Mouse (Mus musculus) midbrain, embryonic 11.5 days (tissue): ENCODE results near the gene Arhgap1. TPM values are rescaled to one million over a fixed set of nuclear protein-coding genes. Genes with fewer than 3 reads are reported as not detected.
"Not testable (repeated sequence)": the region's sequence is repeated elsewhere in the genome, so short reads cannot be mapped to it uniquely, and the experiment has no call there.

Experiments
- ATAC-seq: fragments of 200-750 bp; cut with Nextera tagmentation; 2 replicates; pipeline ENCODE4 v1.8.0; 2017; ENCODE audit warnings: moderate TSS enrichment, moderate library complexity; ENCODE audit not compliant: low FRiP score
- DNase-seq: peaks from one replicate; pipeline ENCODE4 v3.0.0; 2015; ENCODE audit warnings: low spot score; ENCODE audit errors: missing footprints
- H3K27ac ChIP-seq: fragments of 300-500 bp; sonication (generic); 2 replicates; pipeline ENCODE4 v1.5.1; 2014; ENCODE audit warnings: low read depth, low read length
- H3K27me3 ChIP-seq: fragments of 300-500 bp; sonication (generic); 2 replicates; pipeline ENCODE4 v1.6.1; 2014; ENCODE audit warnings: mild to moderate bottlenecking, low read length, moderate library complexity, mixed read lengths; ENCODE audit not compliant: control insufficient read depth, insufficient read depth
- H3K36me3 ChIP-seq: fragments of 300-500 bp; sonication (generic); 2 replicates; pipeline ENCODE4 v1.6.1; 2014; ENCODE audit warnings: mild to moderate bottlenecking, low read length, moderate library complexity, mixed read lengths; ENCODE audit not compliant: control insufficient read depth, insufficient read depth
- H3K4me1 ChIP-seq: fragments of 300-500 bp; sonication (generic); 2 replicates; pipeline ENCODE4 v1.6.1; 2014; ENCODE audit warnings: low read length; ENCODE audit not compliant: control insufficient read depth, insufficient read depth
- H3K4me2 ChIP-seq: fragments of 300-500 bp; sonication (generic); 2 replicates; pipeline ENCODE4 v1.6.1; 2014; ENCODE audit warnings: mild to moderate bottlenecking, moderate library complexity
- H3K4me3 ChIP-seq: fragments of 300-500 bp; sonication (generic); 2 replicates; pipeline ENCODE4 v1.5.1; 2014; ENCODE audit warnings: low read depth, low read length
- H3K9ac ChIP-seq: fragments of 300-500 bp; sonication (generic); 2 replicates; pipeline ENCODE4 v1.6.1; 2014; ENCODE audit warnings: low read length
- H3K9me3 ChIP-seq: fragments of 300-500 bp; sonication (generic); 2 replicates; pipeline ENCODE4 v1.6.1; 2016; ENCODE audit warnings: low read length; ENCODE audit not compliant: control insufficient read depth
- WGBS: fragments of 180-500 bp; shearing (Covaris S2); extraction: QIAGEN DNeasy Blood & Tissue Kit; methylation state at CpG from one replicate; pipeline ENCODE4 v1.1.7; 2014; 5-methylcytosine and 5-hydroxymethylcytosine counted together
- polyA plus RNA-seq: library from polyadenylated mRNA; unstranded; fragments of >200 nt; fragmentation: Nextera tagmentation; extraction: Ambion mirVana; gene quantifications from 2 replicates; pipeline ENCODE4 v1.2.1, GENCODE M21; 2014

Arhgap1 gene
- 69.7 and 75.8 TPM in 2 replicates for polyA plus RNA-seq

- H3K27ac ChIP-seq, result 0 out of 2 replicates have a peak within 1 kb of the TSS, but pooled peaks have one; percentile 15
- H3K9ac ChIP-seq, result peak within 1 kb of the TSS; percentile 92
- H3K4me3 ChIP-seq, result peak within 1 kb of the TSS; percentile 84
- peaks cover 28% of the 10 kb centered on the region; the same call in 1 of the 2 replicates for H3K36me3 ChIP-seq
- H3K4me1 ChIP-seq, result peaks cover 19% of the 10 kb centered on the region
- H3K27me3 ChIP-seq, result no peaks in the 10 kb centered on the region
- H3K4me2 ChIP-seq, result peak within 1 kb of the TSS; percentile 99
- no peaks in the 10 kb centered on the region for H3K9me3 ChIP-seq
- DNase-seq, result peak; percentile 100
- peak; percentile 94 for ATAC-seq
- under 1% methylated on average over 44 of the region's 44 CpGs for WGBS
Observed at GRCm38 (mm10) chr2:91649553-91650359, at the start of gene Arhgap1, which contains the start of gene Zfp408. Arhgap1 (plus strand) TSS chr2:91649860. Zfp408 (minus strand) TSS chr2:91649791.

- 99% methylated on average over 4 of the region's 4 CpGs for WGBS
- no peak overlapping the region for H3K4me3 ChIP-seq
- ATAC-seq, result no peak
Observed at GRCm38 (mm10) chr2:91600475-91600874, 49.2 kb upstream of the Arhgap1 start.

GRCm38 (mm10) chr2:91602389-91602788 is 47.3 kb upstream of the Arhgap1 start:
- H3K27ac ChIP-seq, result no peak overlapping the region
- no peaks in the 10 kb centered on the region for H3K27me3 ChIP-seq
- H3K36me3 ChIP-seq, result peaks cover 45% of the 10 kb centered on the region
- no peak overlapping the region for H3K4me3 ChIP-seq
- no peaks in the 10 kb centered on the region for H3K9me3 ChIP-seq
- H3K4me2 ChIP-seq, result no peak overlapping the region
- ATAC-seq, result no peak
- WGBS, result 94% methylated on average over 4 of the region's 4 CpGs
- no peak for DNase-seq
- no peaks in the 10 kb centered on the region for H3K4me1 ChIP-seq
- no peak overlapping the region for H3K9ac ChIP-seq

More at GRCm38 (mm10) chr2:91600475-91600874, 49.2 kb upstream of the Arhgap1 start:
- H3K27me3 ChIP-seq, result no peaks in the 10 kb centered on the region
- no peak overlapping the region for H3K9ac ChIP-seq
- H3K36me3 ChIP-seq, result peaks cover 47% of the 10 kb centered on the region
- H3K27ac ChIP-seq, result no peak overlapping the region
- no peaks in the 10 kb centered on the region for H3K4me1 ChIP-seq
- DNase-seq, result no peak
- H3K9me3 ChIP-seq, result no peaks in the 10 kb centered on the region
- H3K4me2 ChIP-seq, result no peak overlapping the region

- DNase-seq, H3K9ac ChIP-seq, H3K4me2 ChIP-seq, H3K4me1 ChIP-seq, H3K4me3 ChIP-seq, H3K27me3 ChIP-seq, H3K27ac ChIP-seq, H3K9me3 ChIP-seq, ATAC-seq: not testable (repeated sequence)
- peaks cover 20% of the 10 kb centered on the region for H3K36me3 ChIP-seq
Observed at GRCm38 (mm10) chr2:91609370-91609769, 40.3 kb upstream of the Arhgap1 start.

- no peak overlapping the region for H3K4me3 ChIP-seq
- no peaks in the 10 kb centered on the region for H3K9me3 ChIP-seq
- no peak overlapping the region for H3K9ac ChIP-seq
- H3K4me2 ChIP-seq, result no peak overlapping the region
- H3K36me3 ChIP-seq, result peaks cover 18% of the 10 kb centered on the region; the same call in 1 of the 2 replicates
- no peak for DNase-seq
- H3K27me3 ChIP-seq, result no peaks in the 10 kb centered on the region
- no peaks in the 10 kb centered on the region for H3K4me1 ChIP-seq
- ATAC-seq, result no peak
- WGBS, result 97% methylated on average over 5 of the region's 5 CpGs
- no peak overlapping the region for H3K27ac ChIP-seq
Observed at GRCm38 (mm10) chr2:91622356-91622755, 27.3 kb upstream of the Arhgap1 start.

- H3K4me3 ChIP-seq, ATAC-seq, H3K4me1 ChIP-seq, H3K9me3 ChIP-seq, H3K27me3 ChIP-seq, H3K27ac ChIP-seq, H3K4me2 ChIP-seq, DNase-seq, H3K9ac ChIP-seq: not testable (repeated sequence)
- peaks cover 18% of the 10 kb centered on the region; the same call in 1 of the 2 replicates for H3K36me3 ChIP-seq
- 93% methylated on average over 7 of the region's 7 CpGs for WGBS
Observed at GRCm38 (mm10) chr2:91623366-91623765, 26.3 kb upstream of the Arhgap1 start.

- no peak for DNase-seq
- H3K9me3 ChIP-seq, result no peaks in the 10 kb centered on the region
- no peak overlapping the region for H3K4me3 ChIP-seq
- no peaks in the 10 kb centered on the region for H3K27me3 ChIP-seq
- 76% methylated on average over 5 of the region's 5 CpGs for WGBS
- no peak for ATAC-seq
- H3K36me3 ChIP-seq, result no peaks in the 10 kb centered on the region
- no peak overlapping the region for H3K9ac ChIP-seq
- no peak overlapping the region for H3K4me2 ChIP-seq
- no peaks in the 10 kb centered on the region for H3K4me1 ChIP-seq
- H3K27ac ChIP-seq, result no peak overlapping the region
Observed at GRCm38 (mm10) chr2:91627486-91627885, 22.2 kb upstream of the Arhgap1 start.

- H3K9me3 ChIP-seq, result no peaks in the 10 kb centered on the region
- 94% methylated on average over 8 of the region's 8 CpGs for WGBS
- ATAC-seq, result no peak
- no peak overlapping the region for H3K9ac ChIP-seq
- H3K36me3 ChIP-seq, result no peaks in the 10 kb centered on the region
- H3K4me3 ChIP-seq, result no peak overlapping the region
- H3K27me3 ChIP-seq, result no peaks in the 10 kb centered on the region
- no peaks in the 10 kb centered on the region for H3K4me1 ChIP-seq
- no peak overlapping the region for H3K4me2 ChIP-seq
- H3K27ac ChIP-seq, result no peak overlapping the region
- DNase-seq, result no peak
Observed at GRCm38 (mm10) chr2:91628171-91628570, 21.5 kb upstream of the Arhgap1 start.

- ATAC-seq (no peak), DNase-seq (no peak)
- Histone ChIP-seq H3K9ac (no peak overlapping the region), H3K4me2 (no peak overlapping the region), H3K9me3 (no peaks in the 10 kb centered on the region), H3K4me1 (no peaks in the 10 kb centered on the region), H3K27ac (no peak overlapping the region), H3K27me3 (no peaks in the 10 kb centered on the region), H3K4me3 (no peak overlapping the region), H3K36me3 (no peaks in the 10 kb centered on the region)
- WGBS, result 87% methylated on average over 18 of the region's 18 CpGs
Observed at GRCm38 (mm10) chr2:91629682-91630081, 20.0 kb upstream of the Arhgap1 start.
